Mouse (Mus musculus) kidney, adult 2 months (tissue): Measurements from ENCODE around the gene Med29. TPM values are rescaled to one million over a fixed set of nuclear protein-coding genes. Genes with fewer than 3 reads are reported as not detected.
A peak's percentile ranks its signal among the peaks of the same experiment; 100 is the strongest.

Source experiments
- DNase-seq: peaks from one replicate; pipeline ENCODE4 v3.0.0; 2021
- H3K27ac ChIP-seq: fragments of 200-500 bp; 2 replicates; pipeline ENCODE4 v1.5.1; 2012; ENCODE audit warnings: low read depth, low read length, control low read depth, inconsistent platforms; ENCODE audit not compliant: insufficient read depth
- H3K27me3 ChIP-seq: fragments of 200-500 bp; replicated peaks from 2 replicates; pipeline ENCODE4 v1.6.1; 2012; ENCODE audit warnings: mild to moderate bottlenecking, moderate library complexity, low read length, inconsistent platforms; ENCODE audit not compliant: control insufficient read depth, insufficient read depth
- H3K36me3 ChIP-seq: fragments of 200-500 bp; 2 replicates; pipeline ENCODE4 v1.6.1; 2012; ENCODE audit warnings: mild to moderate bottlenecking, moderate library complexity, low read length, inconsistent platforms; ENCODE audit not compliant: control insufficient read depth, insufficient read depth
- H3K4me1 ChIP-seq: fragments of 200-500 bp; 2 replicates; pipeline ENCODE4 v1.6.1; 2011; ENCODE audit warnings: low read length; ENCODE audit not compliant: control insufficient read depth, insufficient read depth
- H3K4me3 ChIP-seq: fragments of 200-500 bp; 2 replicates; pipeline ENCODE4 v1.5.1; 2011; ENCODE audit warnings: mild to moderate bottlenecking, low read depth, low read length, control low read depth; ENCODE audit not compliant: insufficient read depth
- CTCF ChIP-seq: fragments of 200-500 bp; conservative IDR thresholded peaks from 2 replicates; pipeline ENCODE4 v1.5.1; 2011; ENCODE audit warnings: low read depth, mild to moderate bottlenecking, control low read depth, low read length, moderate library complexity, mixed read lengths; ENCODE audit not compliant: insufficient read depth, insufficient read length
- POLR2A ChIP-seq: fragments of 200-500 bp; IDR thresholded peaks from one replicate; pipeline ENCODE4 v1.6.1; 2011; ENCODE audit warnings: low read depth, low read length, control low read depth
- whole genome bisulfite sequencing: fragments of 180-500 bp; shearing (Covaris S2); methylation state at CpG from one replicate; pipeline ENCODE4 v1.1.7; 2018; 5-methylcytosine and 5-hydroxymethylcytosine counted together
- polyA plus RNA-seq: library from polyadenylated mRNA; depleted of rRNA; stranded (reverse); fragments of >200 nt; gene quantifications from 2 replicates; pipeline ENCODE4 v1.2.3, GENCODE M21; 2012

The Med29 gene
- polyA plus RNA-seq, 1 experiment = 71.9 TPM

GRCm38 (mm10) chr7:28381017-28381790, 11.3 kb downstream of the Med29 start:
- H3K4me3 ChIP-seq = peak overlapping the region; percentile 43
- peak overlapping the region; percentile 99 for H3K27ac ChIP-seq
- DNase-seq = peak; percentile 87
- peaks cover 30% of the 10 kb centered on the region for H3K4me1 ChIP-seq
- TF ChIP-seq POLR2A = no peak
- WGBS = 9% methylated on average over 30 of the region's 30 CpGs
- peaks cover 8% of the 10 kb centered on the region for H3K36me3 ChIP-seq
- H3K27me3 ChIP-seq = no peaks in the 10 kb centered on the region

- no peak for TF ChIP-seq CTCF
- TF ChIP-seq POLR2A = no peak
- Histone ChIP-seq H3K27me3 (no peaks in the 10 kb centered on the region), H3K27ac (peak within 1 kb of the TSS; percentile 99), H3K4me1 (peaks cover 31% of the 10 kb centered on the region), H3K36me3 (peaks cover 8% of the 10 kb centered on the region), H3K4me3 (peak within 1 kb of the TSS; percentile 85)
- 48% methylated on average over 17 of the region's 17 CpGs for WGBS
- DNase-seq = no peak
These were observed 12.1 kb downstream of the Med29 start, which contains the start of gene Zfp36 for GRCm38 (mm10) chr7:28380237-28381016. TSS of gene Zfp36 (minus strand) at chr7:28380253.

- peak overlapping the region; percentile 98 for H3K27ac ChIP-seq
- H3K36me3 ChIP-seq = peaks cover 8% of the 10 kb centered on the region
- peaks cover 31% of the 10 kb centered on the region for H3K4me1 ChIP-seq
- DNase-seq = peak; percentile 97
- peak overlapping the region; percentile 85 for H3K4me3 ChIP-seq
- TF ChIP-seq CTCF (no peak), POLR2A (peak; percentile 99)
- under 1% methylated on average over 52 of the region's 53 CpGs for WGBS
- no peaks in the 10 kb centered on the region for H3K27me3 ChIP-seq
These were observed 13.5 kb downstream of the Med29 start for GRCm38 (mm10) chr7:28378769-28379651.

- peak; percentile 91 for DNase-seq
- Histone ChIP-seq H3K36me3 (peaks cover 8% of the 10 kb centered on the region), H3K27me3 (no peaks in the 10 kb centered on the region), H3K27ac (peak overlapping the region; percentile 98), H3K4me1 (peaks cover 27% of the 10 kb centered on the region), H3K4me3 (peak overlapping the region; percentile 85)
- WGBS = 1% methylated on average over 32 of the region's 32 CpGs
- TF ChIP-seq CTCF (no peak), POLR2A (peak; percentile 39)
These were observed 14.3 kb downstream of the Med29 start for GRCm38 (mm10) chr7:28378066-28378690.

- DNase-seq = peak; percentile 62
- H3K4me1 ChIP-seq = peaks cover 21% of the 10 kb centered on the region; the same call in 1 of the 2 replicates
- TF ChIP-seq POLR2A (peak; percentile 20), CTCF (no peak)
These were observed 15.1 kb downstream of the Med29 start for GRCm38 (mm10) chr7:28377190-28378065.

More at GRCm38 (mm10) chr7:28377190-28378065, 15.1 kb downstream of the Med29 start:
- WGBS = 19% methylated on average over 18 of the region's 18 CpGs
- peak overlapping the region; percentile 98 for H3K27ac ChIP-seq
- H3K4me3 ChIP-seq = peak overlapping the region; percentile 85
- peaks cover 8% of the 10 kb centered on the region for H3K36me3 ChIP-seq
- no peaks in the 10 kb centered on the region for H3K27me3 ChIP-seq
